Mouse (Mus musculus) G1E (cell line): ENCODE results near the gene Dscam. TPM values are rescaled to one million over a fixed set of nuclear protein-coding genes. Genes with fewer than 3 reads are reported as not detected.

Source experiments
- ATAC-seq: 2 replicates; pipeline ENCODE4 v1.8.0; 2016; ENCODE audit warnings: mild to moderate bottlenecking; ENCODE audit not compliant: insufficient number of reproducible peaks, poor library complexity, low FRiP score, severe bottlenecking; ENCODE audit errors: extremely low read depth
- DNase-seq: peaks from one replicate; pipeline ENCODE4 v3.0.0; 2012; ENCODE audit warnings: low spot score
- H3K27me3 ChIP-seq: 2 replicates; pipeline ENCODE4 v1.6.1; 2012; ENCODE audit warnings: mild to moderate bottlenecking, low read length, inconsistent platforms; ENCODE audit not compliant: insufficient read depth
- H3K36me3 ChIP-seq: replicated peaks from 2 replicates; pipeline ENCODE3; 2012; ENCODE audit warnings: mild to moderate bottlenecking, inconsistent platforms
- H3K4me1 ChIP-seq: 2 replicates; pipeline ENCODE4 v1.6.1; 2012; ENCODE audit warnings: low read depth, low read length, inconsistent platforms, mixed read lengths; ENCODE audit not compliant: insufficient read depth
- H3K4me3 ChIP-seq: 2 replicates; pipeline ENCODE4 v1.5.1; 2012; ENCODE audit warnings: low read depth, mild to moderate bottlenecking, inconsistent platforms, low read length, moderate library complexity, mixed read lengths
- H3K9me3 ChIP-seq: replicated peaks from 2 replicates; pipeline ENCODE4 v1.6.1; 2012; ENCODE audit warnings: inconsistent platforms
- CTCF ChIP-seq: IDR thresholded peaks from 2 replicates; pipeline ENCODE4 v1.5.1; 2012; ENCODE audit warnings: low read depth, low read length, inconsistent platforms, mixed read lengths
- GATA1 ChIP-seq: IDR thresholded peaks from 2 replicates; pipeline ENCODE4 v1.6.1; 2012; ENCODE audit warnings: borderline replicate concordance, low read length, inconsistent platforms, mixed read lengths
- GATA2 ChIP-seq: IDR thresholded peaks from 2 replicates; pipeline ENCODE4 v1.6.1; 2012; ENCODE audit warnings: low read depth, low read length, inconsistent platforms, borderline replicate concordance
- POLR2AphosphoS5 ChIP-seq: IDR thresholded peaks from 2 replicates; pipeline ENCODE4 v1.6.1; 2012; ENCODE audit warnings: low read depth, low read length, inconsistent platforms; ENCODE audit not compliant: insufficient replicate concordance
- TAL1 ChIP-seq: conservative IDR thresholded peaks from 2 replicates; pipeline ENCODE4 v1.6.1; 2012; ENCODE audit warnings: low read depth, low read length, inconsistent platforms, mixed read lengths
- polyA plus RNA-seq: library from polyadenylated mRNA; stranded (reverse); fragments of >175 nt; gene quantifications from 2 replicates; pipeline ENCODE4 v1.2.3, GENCODE M21; 2012
- total RNA-seq, 2 experiments: library from RNA; stranded (forward) in 1 of 2; stranded (reverse) in 1 of 2; fragments of 200-1000 nt in 1 of 2; fragments of >200 nt in 1 of 2; fragmentation: Nextera tagmentation in 1 of 2; gene quantifications; 2 replicates each; pipeline ENCODE4 v1.2.3; 2014 to 2017

The Dscam gene
- total and polyA plus RNA-seq, 3 experiments, result under 0.01 TPM; not detected in 2

DNA sequence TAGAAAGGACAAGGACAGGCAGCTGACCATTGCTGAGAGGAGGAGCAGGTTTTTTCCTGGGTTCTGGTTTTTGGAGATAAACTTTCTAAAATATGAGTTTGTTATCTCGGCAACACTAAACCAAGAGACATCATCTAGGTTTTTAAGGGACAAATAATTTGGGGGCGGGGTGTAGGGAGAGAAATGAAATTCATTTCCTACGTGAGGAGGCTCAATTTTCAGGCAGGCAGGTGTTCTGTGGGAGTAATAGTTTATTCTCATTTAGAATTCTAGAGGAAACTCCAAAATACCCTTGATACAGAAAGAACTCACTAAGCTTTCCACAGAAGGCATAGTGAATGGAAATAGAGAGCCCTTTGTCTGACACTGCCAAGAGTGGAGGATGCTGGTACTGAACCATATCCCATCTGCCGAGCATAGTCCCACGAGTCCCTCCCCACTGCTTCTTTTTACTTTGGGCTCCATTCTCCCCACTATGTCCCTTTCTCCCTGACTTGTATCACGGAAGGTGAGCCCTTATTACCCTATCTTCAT lies 415.5 kb downstream of the Dscam start:
- DNase-seq (no peak), ATAC-seq (no peak)
- H3K27me3 ChIP-seq, result no peaks in the 10 kb centered on the region
- H3K9me3 ChIP-seq, result peaks cover 7% of the 10 kb centered on the region; the same call in 1 of the 2 replicates
- no peak overlapping the region for H3K4me3 ChIP-seq
- TF ChIP-seq POLR2AphosphoS5, result no peak
- TF ChIP-seq GATA1, result no peak
- no peak for TF ChIP-seq TAL1
- no peak for TF ChIP-seq CTCF
- TF ChIP-seq GATA2, result no peak
- H3K4me1 ChIP-seq, result no peaks in the 10 kb centered on the region
- no peaks in the 10 kb centered on the region for H3K36me3 ChIP-seq

DNA sequence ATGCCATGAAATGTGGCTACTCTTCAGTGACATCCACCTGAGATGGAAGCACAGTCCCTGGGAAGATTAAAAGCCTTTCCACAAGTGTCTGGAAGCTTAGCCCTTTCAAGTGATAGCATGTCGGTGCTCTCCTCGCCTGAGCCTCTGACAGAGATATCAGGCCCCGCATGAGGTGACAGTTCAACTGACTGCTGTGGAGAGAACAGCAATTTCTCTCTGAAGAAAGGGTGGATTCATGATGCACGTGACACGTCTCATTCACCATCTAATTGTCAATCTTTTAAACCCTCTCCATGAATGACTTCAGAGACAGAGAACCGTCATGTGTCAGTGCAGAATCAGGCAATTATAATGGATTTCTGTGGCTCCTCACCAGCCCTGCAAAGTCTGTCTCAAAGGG lies 416.2 kb downstream of the Dscam start:
- H3K27me3 ChIP-seq, result no peaks in the 10 kb centered on the region
- H3K36me3 ChIP-seq, result no peaks in the 10 kb centered on the region
- H3K4me3 ChIP-seq, result no peak overlapping the region
- peaks cover 7% of the 10 kb centered on the region; the same call in 1 of the 2 replicates for H3K9me3 ChIP-seq
- ATAC-seq (no peak), DNase-seq (no peak)
- TF ChIP-seq GATA2, result no peak
- no peak for TF ChIP-seq GATA1
- TF ChIP-seq CTCF, result no peak
- TF ChIP-seq TAL1, result no peak
- no peak for TF ChIP-seq POLR2AphosphoS5
- no peaks in the 10 kb centered on the region for H3K4me1 ChIP-seq

DNA sequence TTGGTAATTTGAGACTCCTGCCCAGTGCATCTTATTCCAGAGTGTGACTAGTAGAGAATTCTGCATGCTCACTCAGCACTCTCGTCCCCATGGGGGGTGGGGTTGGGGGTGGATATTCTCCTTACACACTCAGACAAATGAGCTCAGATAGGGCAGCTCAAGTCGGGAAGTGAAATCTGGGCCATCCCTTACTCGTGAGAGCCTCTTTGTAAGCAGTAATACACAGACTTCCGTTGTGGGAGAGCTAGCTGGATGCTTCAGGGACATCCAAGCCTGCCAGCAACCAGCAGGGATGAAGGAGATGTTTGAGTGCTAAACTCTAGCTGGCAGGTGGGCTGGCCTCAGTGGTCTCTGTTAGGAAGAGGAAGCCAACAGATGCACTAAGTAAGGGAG lies 416.8 kb downstream of the Dscam start:
- TF ChIP-seq GATA2 (no peak), CTCF (no peak), TAL1 (no peak), POLR2AphosphoS5 (no peak), GATA1 (no peak)
- Histone ChIP-seq H3K27me3 (no peaks in the 10 kb centered on the region), H3K36me3 (no peaks in the 10 kb centered on the region), H3K4me1 (no peaks in the 10 kb centered on the region), H3K9me3 (peaks cover 6% of the 10 kb centered on the region; the same call in 1 of the 2 replicates), H3K4me3 (no peak overlapping the region)
- ATAC-seq (no peak), DNase-seq (no peak)

DNA sequence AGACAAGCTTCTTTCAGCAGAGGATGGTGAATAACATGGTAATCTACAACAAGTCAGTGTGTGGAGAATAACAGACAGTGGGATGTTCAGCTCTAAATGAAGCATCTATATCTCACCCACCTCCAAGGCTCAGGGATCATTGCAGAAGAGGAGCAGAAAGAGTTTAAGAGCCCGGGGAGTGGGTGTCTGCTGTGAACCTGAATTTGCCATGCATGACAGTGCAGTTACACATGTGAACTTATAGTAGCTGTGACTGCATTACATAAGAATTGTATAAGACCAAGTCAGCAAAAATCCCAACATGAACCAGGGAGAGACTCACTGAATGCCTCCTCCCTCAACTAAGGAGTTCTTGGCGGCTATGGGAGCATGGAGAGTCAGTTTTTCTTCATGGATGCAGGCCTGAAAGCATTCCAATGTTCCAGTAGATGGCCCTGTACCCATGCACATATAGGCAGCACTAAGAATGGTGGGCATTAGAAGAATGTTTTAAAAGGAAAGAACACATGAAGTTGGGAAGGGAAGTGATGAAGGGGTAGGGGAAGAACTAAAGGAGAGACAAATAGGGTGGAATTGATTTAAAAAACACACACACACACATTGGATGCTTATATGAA lies 417.3 kb downstream of the Dscam start:
- no peaks in the 10 kb centered on the region for H3K4me1 ChIP-seq
- no peak for DNase-seq

DNA sequence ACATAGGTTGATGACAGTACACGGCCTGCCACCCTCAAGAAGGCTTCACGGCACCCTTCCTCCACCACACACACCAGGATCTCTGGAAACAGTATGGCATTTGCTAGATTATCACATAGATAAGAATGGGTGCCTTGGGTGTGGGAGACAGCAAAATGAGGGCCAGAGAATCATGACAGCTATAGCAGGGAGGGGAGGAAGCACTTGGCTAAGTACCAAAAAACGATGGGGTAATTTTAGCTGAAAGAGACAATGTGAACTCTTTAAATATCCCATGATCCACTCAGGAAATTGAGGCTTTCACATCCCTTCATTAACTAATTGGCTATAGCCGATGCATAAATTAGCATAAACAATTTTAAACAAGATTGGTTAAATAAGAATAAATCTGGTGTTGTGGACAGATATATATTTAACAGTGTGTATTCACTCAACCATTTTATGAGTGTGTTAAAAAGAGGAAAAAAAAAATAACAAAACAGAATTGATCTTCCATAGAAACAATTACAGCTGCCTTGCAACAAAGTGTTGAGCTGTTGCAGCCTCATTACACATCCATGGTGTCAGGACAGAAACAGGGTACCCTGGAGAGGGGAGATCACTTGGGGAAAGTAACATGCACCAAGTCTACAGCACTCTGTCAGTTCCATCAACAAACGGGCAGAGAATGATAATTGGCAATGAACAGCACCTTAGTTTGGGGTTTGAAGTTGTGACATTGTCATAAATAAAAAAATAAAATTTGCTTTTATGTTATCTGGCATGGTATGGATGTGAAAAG lies 427.9 kb downstream of the Dscam start:
- no peak for DNase-seq
- H3K4me3 ChIP-seq, result no peak overlapping the region
- no peak for ATAC-seq
- peaks cover 9% of the 10 kb centered on the region for H3K9me3 ChIP-seq
- no peaks in the 10 kb centered on the region for H3K36me3 ChIP-seq
- no peaks in the 10 kb centered on the region for H3K4me1 ChIP-seq
- no peak for TF ChIP-seq GATA2
- TF ChIP-seq GATA1, result no peak
- TF ChIP-seq POLR2AphosphoS5, result no peak
- TF ChIP-seq TAL1, result no peak
- TF ChIP-seq CTCF, result no peak
- no peaks in the 10 kb centered on the region for H3K27me3 ChIP-seq

More for the DNA sequence above, 417.3 kb downstream of the Dscam start:
- ATAC-seq, result no peak
- Histone ChIP-seq H3K4me3 (no peak overlapping the region), H3K27me3 (no peaks in the 10 kb centered on the region), H3K9me3 (peaks cover under 1% of the 10 kb centered on the region; the same call in 1 of the 2 replicates), H3K36me3 (no peaks in the 10 kb centered on the region)
- no peak for TF ChIP-seq GATA1

DNA sequence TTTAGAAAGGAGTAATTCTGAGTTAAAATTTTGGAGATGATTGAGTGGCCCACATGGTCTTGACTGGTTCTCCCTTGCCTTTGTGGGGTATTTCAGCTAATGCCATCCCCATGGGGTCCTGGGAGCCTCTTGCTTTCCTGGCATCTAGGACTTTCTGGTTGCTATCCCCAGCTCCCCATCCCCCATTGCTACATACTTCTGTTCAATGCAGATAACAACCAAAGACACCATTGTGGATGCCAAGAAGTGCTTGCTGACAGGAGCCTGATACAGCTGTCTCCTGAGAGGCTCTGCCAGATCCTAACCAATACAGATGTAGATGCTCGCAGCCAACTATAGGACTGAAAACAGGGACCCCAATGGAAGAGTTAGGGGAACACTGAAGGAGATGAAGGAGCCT lies 429.2 kb downstream of the Dscam start:
- Histone ChIP-seq H3K4me1 (no peaks in the 10 kb centered on the region), H3K4me3 (no peak overlapping the region), H3K27me3 (no peaks in the 10 kb centered on the region), H3K9me3 (peaks cover 9% of the 10 kb centered on the region), H3K36me3 (no peaks in the 10 kb centered on the region)
- TF ChIP-seq POLR2AphosphoS5 (no peak), CTCF (no peak), GATA2 (no peak)
- ATAC-seq (no peak), DNase-seq (no peak)
